Mouse (Mus musculus): Measurements from ENCODE around the gene Odf4. TPM values are rescaled to one million over a fixed set of nuclear protein-coding genes. Genes with fewer than 3 reads are reported as not detected.

Odf4 gene
- polyA plus RNA-seq, 1 experiment from 2014 or later, result not detected

DNA sequence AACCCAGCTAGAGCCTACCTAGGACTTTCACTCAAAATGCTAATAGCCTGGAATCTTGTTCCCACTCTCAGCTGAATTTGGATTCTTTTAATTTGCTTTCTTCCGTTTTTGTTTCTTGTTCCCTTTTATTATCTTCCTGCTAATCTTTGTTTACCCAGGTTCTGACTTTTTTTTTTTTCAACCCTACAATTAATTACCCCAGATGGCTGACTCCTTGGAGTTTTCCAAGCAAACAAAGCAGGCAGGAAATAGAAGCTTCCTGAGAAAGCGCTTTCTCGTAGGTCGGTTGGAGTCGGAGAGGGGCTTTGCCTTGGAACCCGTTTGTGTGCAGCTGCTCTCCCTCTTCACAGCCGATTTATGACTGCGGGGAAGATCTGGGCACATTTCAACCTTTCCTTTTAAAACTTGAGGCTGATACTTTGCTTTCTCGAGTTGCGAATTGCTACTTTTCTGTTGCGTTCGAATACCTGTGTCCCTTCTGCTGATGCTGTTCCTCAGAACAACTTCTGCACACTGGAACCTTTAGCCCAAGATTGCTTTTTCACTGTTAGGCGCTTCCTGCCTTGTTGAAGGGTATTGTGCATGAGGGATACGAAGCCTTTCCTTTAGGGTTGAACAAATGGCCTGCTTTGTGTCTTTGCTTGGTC, 15.2 kb downstream of the Odf4 start:
- no peak overlapping the region for H3K4me2 ChIP-seq (ENCODE audit: low read length)
- no peak overlapping the region for H3K4me3 ChIP-seq (ENCODE audit: low read depth, low read length)
- no peaks in the 10 kb centered on the region for H3K9me3 ChIP-seq (replicated peaks; ENCODE audit: control insufficient read depth, low read length)
- DNase-seq (ENCODE audit: low spot score), result no peak
- H3K4me1 ChIP-seq (ENCODE audit: control insufficient read depth, insufficient read depth, low read length), result no peaks in the 10 kb centered on the region
- H3K27ac ChIP-seq (ENCODE audit: low read depth, low read length), result no peak overlapping the region
- 67% methylated on average over 14 of the region's 14 CpGs for WGBS
- ATAC-seq, result no peak
- no peak overlapping the region for H3K9ac ChIP-seq (ENCODE audit: low read length)
- H3K27me3 ChIP-seq (replicated peaks; ENCODE audit: control insufficient read depth, insufficient read depth, low read length), result no peaks in the 10 kb centered on the region
- H3K36me3 ChIP-seq (ENCODE audit: control insufficient read depth, insufficient read depth, low read length), result peaks cover 12% of the 10 kb centered on the region

DNA sequence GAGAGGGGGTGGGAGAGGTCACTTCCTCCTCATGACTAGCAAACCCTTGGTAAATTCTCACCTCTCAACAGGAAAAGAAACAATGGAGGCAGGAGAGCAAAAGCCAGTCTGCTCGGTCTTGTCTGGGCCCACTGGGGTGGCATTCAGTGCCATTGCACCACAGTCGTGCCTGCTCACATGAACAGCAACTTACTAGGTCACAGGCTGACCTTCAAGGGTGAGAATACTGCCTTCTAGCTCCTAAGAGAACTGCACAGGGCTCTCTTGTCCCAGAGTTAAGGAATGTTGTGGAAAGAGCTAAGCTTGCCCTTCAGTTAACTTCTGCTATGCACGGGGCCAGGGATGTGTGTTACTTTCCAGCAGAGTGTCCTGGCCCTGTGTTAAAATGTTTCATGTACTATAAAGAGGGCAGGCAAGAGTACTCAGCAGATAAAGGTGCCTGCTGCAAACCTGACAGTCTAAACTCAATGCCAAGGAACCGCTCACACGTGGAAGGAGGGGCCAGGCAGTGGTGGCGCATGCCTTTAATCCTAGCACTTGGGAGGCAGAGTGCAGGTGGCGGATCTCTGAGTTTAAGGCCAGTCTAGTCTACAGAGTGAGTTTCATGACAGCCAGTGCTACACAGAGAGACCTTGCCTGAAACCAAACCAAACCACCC, 17.9 kb downstream of the Odf4 start:
- Histone ChIP-seq H3K27ac (ENCODE audit: low read depth, low read length) (no peak overlapping the region), H3K4me1 (ENCODE audit: control insufficient read depth, insufficient read depth, low read length) (no peaks in the 10 kb centered on the region), H3K9ac (ENCODE audit: low read length) (no peak overlapping the region), H3K9me3 (replicated peaks; ENCODE audit: control insufficient read depth, low read length) (no peaks in the 10 kb centered on the region), H3K36me3 (ENCODE audit: control insufficient read depth, insufficient read depth, low read length) (peaks cover 38% of the 10 kb centered on the region), H3K27me3 (replicated peaks; ENCODE audit: control insufficient read depth, insufficient read depth, low read length) (no peaks in the 10 kb centered on the region), H3K4me3 (ENCODE audit: low read depth, low read length) (no peak overlapping the region), H3K4me2 (ENCODE audit: low read length) (no peak overlapping the region)
- DNase-seq (ENCODE audit: low spot score) (no peak), ATAC-seq (no peak)
- 54% methylated on average over 7 of the region's 7 CpGs for WGBS

DNA sequence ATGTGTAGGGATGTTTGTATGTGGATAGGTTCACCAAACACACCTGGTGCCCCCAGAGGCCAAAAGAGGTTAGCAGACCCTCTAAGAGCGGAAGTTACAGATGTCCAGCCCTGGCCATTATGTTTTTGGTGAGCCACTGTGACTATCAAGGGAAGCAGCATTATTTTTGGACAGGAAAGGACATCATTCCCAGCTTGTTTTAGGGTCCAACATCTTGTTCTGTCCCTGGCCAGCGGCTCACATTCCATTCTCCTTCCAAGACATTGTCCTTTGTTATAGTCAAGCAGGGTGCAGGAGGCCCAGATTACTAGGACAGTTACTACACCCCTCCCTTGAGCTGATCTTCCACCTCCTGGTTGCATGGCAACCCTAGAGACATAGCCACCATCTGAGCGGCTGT, 19.6 kb downstream of the Odf4 start:
- Histone ChIP-seq H3K4me3 (ENCODE audit: low read depth, low read length) (no peak overlapping the region), H3K9ac (ENCODE audit: low read length) (no peak overlapping the region), H3K4me1 (ENCODE audit: control insufficient read depth, insufficient read depth, low read length) (peaks cover 5% of the 10 kb centered on the region; the same call in 1 of the 2 replicates), H3K27ac (ENCODE audit: low read depth, low read length) (no peak overlapping the region), H3K4me2 (ENCODE audit: low read length) (no peak overlapping the region), H3K27me3 (replicated peaks; ENCODE audit: control insufficient read depth, insufficient read depth, low read length) (no peaks in the 10 kb centered on the region), H3K36me3 (ENCODE audit: control insufficient read depth, insufficient read depth, low read length) (peaks cover 55% of the 10 kb centered on the region), H3K9me3 (replicated peaks; ENCODE audit: control insufficient read depth, low read length) (no peaks in the 10 kb centered on the region)
- ATAC-seq, result no peak
- DNase-seq (ENCODE audit: low spot score), result no peak
- WGBS, result 75% methylated on average over 3 of the region's 3 CpGs

DNA sequence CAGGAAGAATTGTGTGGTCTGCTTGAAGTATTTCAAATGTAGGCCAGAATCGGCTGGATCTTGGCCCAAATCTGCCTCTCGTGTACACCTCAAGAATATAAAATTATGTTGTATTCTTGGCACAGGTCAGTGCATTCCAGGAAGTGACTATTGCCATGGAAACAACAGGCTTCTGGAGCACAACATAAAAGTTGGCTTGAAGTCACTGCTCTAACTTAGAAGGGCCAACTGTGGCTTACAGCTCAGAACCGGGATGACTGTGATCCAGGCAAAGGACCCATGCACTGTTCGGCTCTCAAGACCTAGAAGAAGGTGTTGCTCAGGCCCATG, 20.5 kb downstream of the Odf4 start:
- H3K9ac ChIP-seq (ENCODE audit: low read length), result no peak overlapping the region
- H3K4me2 ChIP-seq (ENCODE audit: low read length), result no peak overlapping the region
- no peaks in the 10 kb centered on the region for H3K27me3 ChIP-seq (replicated peaks; ENCODE audit: control insufficient read depth, insufficient read depth, low read length)
- 78% methylated on average over 4 of the region's 4 CpGs for WGBS
- peaks cover 56% of the 10 kb centered on the region for H3K36me3 ChIP-seq (ENCODE audit: control insufficient read depth, insufficient read depth, low read length)
- DNase-seq (ENCODE audit: low spot score) (no peak), ATAC-seq (no peak)
- H3K9me3 ChIP-seq (replicated peaks; ENCODE audit: control insufficient read depth, low read length), result no peaks in the 10 kb centered on the region
- no peak overlapping the region for H3K27ac ChIP-seq (ENCODE audit: low read depth, low read length)
- no peak overlapping the region for H3K4me3 ChIP-seq (ENCODE audit: low read depth, low read length)
- H3K4me1 ChIP-seq (ENCODE audit: control insufficient read depth, insufficient read depth, low read length), result peaks cover 5% of the 10 kb centered on the region; the same call in 1 of the 2 replicates

DNA sequence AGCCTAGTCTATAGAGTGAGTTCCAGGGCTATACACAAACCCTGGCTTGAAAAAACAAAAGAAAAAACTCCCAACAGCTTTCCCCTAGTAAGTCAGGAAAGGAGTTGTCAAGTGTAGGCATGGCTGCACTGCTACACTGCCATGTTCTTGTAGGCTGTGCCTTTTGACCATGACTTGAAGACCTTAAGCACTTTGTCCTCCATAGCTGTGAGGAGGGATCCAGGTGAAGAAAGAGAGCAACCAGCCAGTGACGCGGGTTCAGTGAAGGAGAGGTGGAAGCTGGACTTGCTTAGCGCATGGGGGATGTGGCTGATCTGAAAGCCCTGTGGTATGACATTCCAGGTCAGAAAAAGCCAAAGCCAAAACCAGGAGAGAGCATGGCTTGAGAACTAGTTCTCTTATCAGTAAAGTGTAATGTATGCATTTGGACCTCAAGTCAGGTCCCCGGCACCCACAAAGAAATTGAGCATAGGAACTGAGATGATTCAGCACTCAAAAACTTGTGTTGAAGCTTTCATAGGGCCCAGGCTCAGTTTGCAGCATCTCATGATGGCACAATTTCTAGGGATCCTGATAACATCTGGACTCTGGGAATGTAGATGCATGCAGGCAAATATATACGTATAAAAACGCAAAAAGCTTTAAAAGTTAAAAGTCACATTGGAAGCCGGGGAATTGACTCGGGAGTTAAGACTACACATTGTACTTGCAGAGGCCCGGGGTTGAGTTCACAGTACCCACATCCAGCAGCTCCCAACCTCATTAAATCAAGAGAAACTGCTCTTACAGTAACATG, 21.0 kb downstream of the Odf4 start:
- Histone ChIP-seq H3K4me2 (ENCODE audit: low read length) (no peak overlapping the region), H3K4me1 (ENCODE audit: control insufficient read depth, insufficient read depth, low read length) (peaks cover 5% of the 10 kb centered on the region; the same call in 1 of the 2 replicates), H3K9me3 (replicated peaks; ENCODE audit: control insufficient read depth, low read length) (no peaks in the 10 kb centered on the region), H3K9ac (ENCODE audit: low read length) (no peak overlapping the region), H3K4me3 (ENCODE audit: low read depth, low read length) (no peak overlapping the region), H3K27ac (ENCODE audit: low read depth, low read length) (no peak overlapping the region), H3K27me3 (replicated peaks; ENCODE audit: control insufficient read depth, insufficient read depth, low read length) (no peaks in the 10 kb centered on the region), H3K36me3 (ENCODE audit: control insufficient read depth, insufficient read depth, low read length) (peaks cover 56% of the 10 kb centered on the region)
- no peak for ATAC-seq
- WGBS, result 92% methylated on average over 9 of the region's 9 CpGs
- DNase-seq (ENCODE audit: low spot score), result no peak

DNA sequence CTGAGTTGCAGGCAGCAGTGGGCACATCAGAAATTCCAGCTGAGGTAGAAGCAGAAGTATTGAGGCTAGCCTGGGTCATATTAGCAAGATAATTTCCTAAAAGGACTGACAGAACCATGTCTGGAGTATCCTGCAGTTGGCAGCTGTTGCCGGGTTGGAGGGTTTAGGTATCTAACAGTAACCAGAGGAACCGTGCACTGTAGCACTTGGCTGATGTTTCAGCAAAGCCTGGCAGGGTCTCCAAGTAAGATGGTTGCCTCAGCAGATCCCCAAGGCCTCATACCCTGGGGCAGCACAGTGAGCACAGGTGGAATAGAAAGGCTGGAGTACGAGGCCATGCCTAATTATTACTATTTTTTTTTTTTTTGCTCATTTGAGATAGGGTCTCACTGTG, 21.7 kb downstream of the Odf4 start:
- H3K36me3 ChIP-seq (ENCODE audit: control insufficient read depth, insufficient read depth, low read length), result peaks cover 56% of the 10 kb centered on the region
- no peak overlapping the region for H3K4me2 ChIP-seq (ENCODE audit: low read length)
- H3K9me3 ChIP-seq (replicated peaks; ENCODE audit: control insufficient read depth, low read length), result no peaks in the 10 kb centered on the region
- no peak overlapping the region for H3K27ac ChIP-seq (ENCODE audit: low read depth, low read length)
- no peak overlapping the region for H3K9ac ChIP-seq (ENCODE audit: low read length)
- H3K4me3 ChIP-seq (ENCODE audit: low read depth, low read length), result no peak overlapping the region
- WGBS, result 94% methylated on average over 3 of the region's 3 CpGs
- H3K4me1 ChIP-seq (ENCODE audit: control insufficient read depth, insufficient read depth, low read length), result peaks cover 5% of the 10 kb centered on the region; the same call in 1 of the 2 replicates
- ATAC-seq, result no peak
- DNase-seq (ENCODE audit: low spot score), result no peak
- no peaks in the 10 kb centered on the region for H3K27me3 ChIP-seq (replicated peaks; ENCODE audit: control insufficient read depth, insufficient read depth, low read length)

DNA sequence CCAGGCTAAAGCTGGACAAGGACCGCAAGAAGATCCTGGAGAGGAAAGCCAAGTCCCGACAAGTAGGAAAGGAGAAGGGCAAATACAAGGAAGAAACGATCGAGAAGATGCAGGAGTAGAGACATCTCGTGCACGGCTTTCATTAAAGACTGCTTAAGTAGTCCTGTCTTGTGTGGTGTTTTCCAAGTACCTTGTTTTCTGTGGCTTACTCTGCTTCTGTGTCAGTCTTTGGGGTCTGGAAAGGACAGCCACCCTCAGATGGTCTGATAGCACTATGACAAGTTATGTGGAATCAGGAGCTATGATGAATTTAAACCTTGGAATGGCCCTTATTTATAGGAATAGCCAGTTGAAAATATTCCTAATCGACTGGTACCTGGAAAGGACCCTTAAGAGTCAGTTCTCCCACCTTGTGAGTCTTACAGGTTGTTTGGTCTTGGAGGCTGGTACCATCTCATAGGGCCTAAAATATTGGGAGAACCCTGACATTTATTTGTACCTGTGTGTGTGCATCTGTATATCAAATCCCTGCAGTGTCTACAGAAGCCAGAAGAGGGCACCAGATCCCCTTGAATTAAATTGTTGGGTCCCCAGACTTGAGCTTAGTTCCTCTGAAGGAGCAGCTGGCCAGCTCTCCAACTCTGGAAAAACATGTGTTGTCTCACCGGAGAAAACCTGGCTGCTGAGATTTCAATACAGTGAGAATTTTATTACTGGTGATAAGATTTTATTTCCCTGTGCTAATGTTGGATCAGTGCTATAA, 22.3 kb downstream of the Odf4 start:
- no peaks in the 10 kb centered on the region for H3K9me3 ChIP-seq (replicated peaks; ENCODE audit: control insufficient read depth, low read length)
- H3K9ac ChIP-seq (ENCODE audit: low read length), result no peak overlapping the region
- DNase-seq (ENCODE audit: low spot score) (peak; percentile 90), ATAC-seq (no peak)
- peaks cover 56% of the 10 kb centered on the region for H3K36me3 ChIP-seq (ENCODE audit: control insufficient read depth, insufficient read depth, low read length)
- WGBS, result 79% methylated on average over 8 of the region's 8 CpGs
- no peaks in the 10 kb centered on the region for H3K27me3 ChIP-seq (replicated peaks; ENCODE audit: control insufficient read depth, insufficient read depth, low read length)
- H3K4me3 ChIP-seq (ENCODE audit: low read depth, low read length), result no peak overlapping the region
- peaks cover 5% of the 10 kb centered on the region; the same call in 1 of the 2 replicates for H3K4me1 ChIP-seq (ENCODE audit: control insufficient read depth, insufficient read depth, low read length)
- no peak overlapping the region for H3K27ac ChIP-seq (ENCODE audit: low read depth, low read length)
- no peak overlapping the region for H3K4me2 ChIP-seq (ENCODE audit: low read length)

DNA sequence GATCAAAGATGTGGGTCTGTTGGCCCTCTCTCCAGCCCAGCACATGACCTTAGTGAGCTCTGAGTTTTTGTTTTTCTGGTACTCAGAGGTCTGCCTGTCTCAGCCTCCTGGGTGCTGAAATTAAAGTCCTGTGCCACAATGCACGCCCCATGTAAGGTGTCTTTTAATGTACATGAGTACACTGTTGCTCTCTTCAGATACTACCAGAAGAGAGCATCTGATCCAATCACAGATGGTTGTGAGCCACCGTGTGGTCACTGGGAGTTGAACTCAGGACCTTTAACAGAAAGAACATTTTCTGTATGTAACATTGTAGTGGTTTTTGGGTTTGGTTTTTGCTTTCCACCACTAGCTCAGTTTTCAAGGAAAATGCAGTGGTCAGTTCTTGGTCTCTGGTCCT, 23.1 kb downstream of the Odf4 start:
- 96% methylated on average over 2 of the region's 2 CpGs for WGBS
- Histone ChIP-seq H3K4me3 (ENCODE audit: low read depth, low read length) (no peak overlapping the region), H3K27ac (ENCODE audit: low read depth, low read length) (no peak overlapping the region), H3K36me3 (ENCODE audit: control insufficient read depth, insufficient read depth, low read length) (peaks cover 56% of the 10 kb centered on the region), H3K9me3 (replicated peaks; ENCODE audit: control insufficient read depth, low read length) (no peaks in the 10 kb centered on the region), H3K4me1 (ENCODE audit: control insufficient read depth, insufficient read depth, low read length) (peaks cover 5% of the 10 kb centered on the region; the same call in 1 of the 2 replicates), H3K27me3 (replicated peaks; ENCODE audit: control insufficient read depth, insufficient read depth, low read length) (no peaks in the 10 kb centered on the region), H3K9ac (ENCODE audit: low read length) (no peak overlapping the region), H3K4me2 (ENCODE audit: low read length) (no peak overlapping the region)
- DNase-seq (ENCODE audit: low spot score) (no peak), ATAC-seq (no peak)

Measured in forebrain, embryonic 14.5 days (tissue).